Mouse (Mus musculus): ENCODE results near the gene Sympk.

DNA sequence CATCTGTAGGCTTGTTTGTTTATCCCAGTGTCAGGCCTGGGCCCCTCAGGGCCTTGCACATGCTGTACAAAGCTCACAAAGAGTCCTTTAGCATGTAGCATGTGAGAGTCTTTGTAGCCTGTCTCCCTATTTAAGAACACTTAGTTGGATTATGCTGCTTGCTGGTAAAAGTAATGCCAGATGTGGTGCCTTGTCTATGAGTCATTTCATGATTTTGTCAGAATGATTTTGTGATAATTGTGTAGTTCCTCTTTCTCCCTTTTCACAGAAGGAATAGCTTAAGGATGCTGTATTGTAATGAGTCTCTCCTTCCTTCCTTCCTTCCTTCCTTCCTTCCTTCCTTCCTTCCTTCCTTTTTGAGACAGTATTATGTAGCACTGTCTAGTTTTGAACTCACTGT is 3.9 kb downstream of the Sympk start:
- TF ChIP-seq CTCF (IDR thresholded peaks at IDR 0.05; ENCODE audit: low read depth) (no peak), EP300 (IDR thresholded peaks at IDR 0.05; ENCODE audit: low read depth) (no peak)

All from heart, postnatal 0 days (tissue).